Comparison of ENCODE assay signal across 9 mouse cellular contexts in genomic region chr11:119989115-119989564, GRCm38 (mm10). TPM values are rescaled to one million over a fixed set of nuclear protein-coding genes. Genes with fewer than 3 reads are reported as not detected.
A peak's percentile ranks its signal among the peaks of the same experiment; 100 is the strongest.
DNase-seq lines count a peak whose midpoint lies in the region; ATAC-seq and TF ChIP-seq lines count a peak whose summit lies in the region.
"Had no signal": no experiment of that assay in that cellular context is flagged by ENCODE, and none has a peak within 500 bp of the region (broad histone marks: within the 10 kb centered on the region; RNA-seq: fewer than 3 reads in every experiment).

No protein-coding gene starts in this region.

- ATAC-seq in frontal cortex, adult (ENCODE audit: low TSS enrichment), result peak; percentile 64
- ATAC-seq in granulocyte monocyte progenitor cell, adult 5-6 weeks (replicated peaks; ENCODE audit: poor library complexity, severe bottlenecking), result peak; percentile 63
- peak; percentile 65 for ATAC-seq in kidney, postnatal 0 days (replicated peaks; ENCODE audit: low FRiP score, low read depth)

- peak overlapping the region; percentile 50; the same call in 1 of the 2 replicates for H3K27ac ChIP-seq in kidney, postnatal 0 days

- peaks cover 20% of the 10 kb centered on the region for H3K4me1 ChIP-seq in kidney, postnatal 0 days (replicated peaks; ENCODE audit: insufficient read depth, low read length)

- no peak overlapping the region for H3K4me3 ChIP-seq in kidney, postnatal 0 days (replicated peaks; ENCODE audit: low read depth, low read length)

- H3K36me3 ChIP-seq in kidney, postnatal 0 days (ENCODE audit: insufficient read depth, low read length), result peaks cover 15% of the 10 kb centered on the region

- no peak overlapping the region for H3K9ac ChIP-seq in kidney, postnatal 0 days (ENCODE audit: low read depth, low read length)

- H3K4me2 ChIP-seq in kidney, postnatal 0 days (ENCODE audit: low read length), result no peak overlapping the region

- no peaks in the 10 kb centered on the region for H3K27me3 ChIP-seq in kidney, postnatal 0 days (ENCODE audit: insufficient read depth, low read length)
- H3K27me3 ChIP-seq: CH12.LX had no signal

- peak; percentile 21; the same call in 1 of the 2 replicates for TF ChIP-seq CTCF in kidney, postnatal 0 days (IDR thresholded peaks at IDR 0.05; ENCODE audit: low read depth)

- WGBS in kidney, postnatal 0 days, result 14% methylated on average over 10 of the region's 10 CpGs

- DNase-seq in frontal cortex, postnatal 14 days (ENCODE audit: low spot score in 2 of 2), result no peak
- DNase-seq in adrenal gland, postnatal 25 days, result peak; percentile 44
- DNase-seq in kidney, postnatal 0 days (ENCODE audit: low spot score), result peak; percentile 86
- DNase-seq in lung, postnatal 36 days, result peak; percentile 83
- peak; percentile 54 to 60 for DNase-seq in urinary bladder, postnatal 36 days (ENCODE audit: low spot score in 2 of 2)
- no peak for DNase-seq in spleen, postnatal 4 days (ENCODE audit: low spot score in 2 of 2)

- H3K9me3 ChIP-seq in kidney, postnatal 0 days (replicated peaks; ENCODE audit: low read length), result no peaks in the 10 kb centered on the region

RNA-seq across cellular contexts. Expression of gene Baiap2, which starts 46.6 kb away (rescaled TPM):
- total RNA-seq in adrenal gland, postnatal 25 days (2021), result 12.0 and 17.0 TPM in 2 replicates
- 8.0 and 10.6 TPM in 2 replicates for total RNA-seq in granulocyte monocyte progenitor cell, adult 5-6 weeks (2014; fragmentation: Nextera tagmentation)
- 5.9 and 23.5 TPM in 2 replicates for total RNA-seq in granulocyte monocyte progenitor cell, adult 5-6 weeks (2017)
- polyA plus RNA-seq in kidney, postnatal 0 days (2015; fragmentation: Nextera tagmentation; extraction: Ambion mirVana), result 21.4 and 23.8 TPM in 2 replicates

RNA-seq across cellular contexts. Expression of gene Aatk, which starts 57.8 kb away (rescaled TPM):
- total RNA-seq in adrenal gland, postnatal 25 days (2021), result 11.8 and 15.5 TPM in 2 replicates
- 8.3 and 15.1 TPM in 2 replicates for total RNA-seq in granulocyte monocyte progenitor cell, adult 5-6 weeks (2014; fragmentation: Nextera tagmentation)
- total RNA-seq in granulocyte monocyte progenitor cell, adult 5-6 weeks (2017), result 5.2 and 8.3 TPM in 2 replicates
- 1.4 TPM in 2 replicates for polyA plus RNA-seq in kidney, postnatal 0 days (2015; fragmentation: Nextera tagmentation; extraction: Ambion mirVana)

Comparison
In these comparisons a context has a peak if more than half of its experiments do, and no peak if none do; other contexts are left out.
1. DNase-seq: peak in adrenal gland, postnatal 25 days (single experiment), kidney, postnatal 0 days (single experiment), lung, postnatal 36 days (single experiment) and urinary bladder, postnatal 36 days (2 of 2); none in frontal cortex, postnatal 14 days (0 of 2) and spleen, postnatal 4 days (0 of 2).
2. Peak in every context shown above with its lines, with median percentiles within 50 percentile points of each other: ATAC-seq.